Mouse (Mus musculus) gastrocnemius, postnatal 10 days (tissue): ENCODE measurements around the gene Aplf. TPM values are rescaled to one million over a fixed set of nuclear protein-coding genes. Genes with fewer than 3 reads are reported as not detected.
"Not testable (repeated sequence)": the region's sequence is repeated elsewhere in the genome, so short reads cannot be mapped to it uniquely, and the experiment has no call there.

ENCODE experiments used
- DNase-seq: peaks from one replicate; pipeline ENCODE4 v3.0.0; 2021; ENCODE audit warnings: mixed read lengths
- long read RNA-seq, 2 experiments: library from polyadenylated mRNA; stranded (forward); transcript quantifications; one replicate each; pipeline ENCODE4 v2.0.0; 2021
- total RNA-seq, 2 experiments: library from RNA; stranded (reverse); gene quantifications; 2 replicates each; pipeline ENCODE4 v1.2.3; 2021

Gene Aplf
- 1 to 10 TPM; 3.2 to 3.9 TPM for total RNA-seq
- long read RNA-seq, experiment 1, partial matches to known transcripts: 1 of 1 reads
- long read RNA-seq, experiment 1, other reads (novel, unspliced or antisense): 0 of 1 reads
- long read RNA-seq, experiment 2, partial matches to known transcripts: 3 of 4 reads
- long read RNA-seq, experiment 2, other reads (novel, unspliced or antisense): 0 of 4 reads

DNA sequence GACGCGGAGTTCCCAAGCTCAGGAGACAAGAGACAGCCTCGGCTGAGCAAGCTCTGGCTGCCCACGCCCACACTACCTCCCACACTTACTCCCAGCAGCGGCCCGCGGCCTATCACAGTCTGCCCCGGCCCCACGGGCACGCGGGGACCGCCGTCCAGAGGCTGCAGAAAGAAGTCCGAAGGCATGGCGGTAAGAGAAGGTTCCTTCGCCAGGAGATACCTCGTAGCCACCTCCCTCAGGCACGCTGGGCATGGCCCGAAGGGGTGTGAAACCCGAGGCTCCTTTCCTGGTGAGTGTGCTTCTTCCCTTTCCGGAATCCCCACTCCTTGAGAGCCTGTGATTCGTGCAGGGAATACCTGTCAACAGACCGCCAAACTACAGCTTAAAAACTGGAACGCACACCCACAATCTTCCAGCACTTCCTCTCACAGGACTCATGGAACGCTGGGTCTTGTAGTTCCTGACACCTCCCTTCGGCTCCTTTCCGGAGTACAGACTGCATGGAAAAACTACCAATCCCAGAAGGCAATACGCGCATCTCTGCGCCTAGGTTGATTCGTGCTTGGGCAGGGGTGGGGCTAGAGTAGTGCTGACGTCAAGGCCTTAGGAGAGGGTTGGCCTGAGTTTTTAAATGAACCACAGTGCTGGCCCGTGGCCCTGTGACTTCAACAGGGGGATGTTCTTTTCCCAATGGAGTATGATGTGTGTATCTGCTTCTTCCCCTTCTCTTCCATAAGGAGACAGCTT, at the start of gene Aplf:
TSS of gene Aplf (minus strand) at position 423 of the 747 bp plus-strand sequence.
- peak; percentile 74 for DNase-seq

DNA sequence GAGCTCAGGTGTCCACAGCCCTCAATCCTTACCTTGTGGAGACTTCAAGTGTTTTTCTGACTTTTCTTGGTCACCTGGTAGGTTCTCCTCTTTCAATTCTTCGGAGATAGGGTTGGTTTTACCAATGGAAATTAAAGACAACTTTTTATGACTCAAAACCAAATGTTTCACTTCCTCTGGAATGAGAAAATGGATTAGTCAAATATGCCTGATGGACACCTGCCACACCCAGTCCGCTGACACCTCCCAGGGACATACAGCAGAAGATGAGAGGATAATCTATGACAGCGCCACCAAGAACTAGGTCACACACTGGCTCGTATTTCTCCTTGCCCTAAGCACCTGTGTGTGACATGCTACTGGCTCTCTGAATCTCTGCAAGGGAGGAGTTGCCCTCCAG, 42.1 kb upstream of the Aplf start:
- no peak for DNase-seq

- no peak for DNase-seq
Measured at GRCm38 (mm10) chr6:87712311-87712710, 40.3 kb upstream of the Aplf start.

- DNase-seq: no peak
Measured at GRCm38 (mm10) chr6:87706246-87706645, 34.3 kb upstream of the Aplf start.

DNA sequence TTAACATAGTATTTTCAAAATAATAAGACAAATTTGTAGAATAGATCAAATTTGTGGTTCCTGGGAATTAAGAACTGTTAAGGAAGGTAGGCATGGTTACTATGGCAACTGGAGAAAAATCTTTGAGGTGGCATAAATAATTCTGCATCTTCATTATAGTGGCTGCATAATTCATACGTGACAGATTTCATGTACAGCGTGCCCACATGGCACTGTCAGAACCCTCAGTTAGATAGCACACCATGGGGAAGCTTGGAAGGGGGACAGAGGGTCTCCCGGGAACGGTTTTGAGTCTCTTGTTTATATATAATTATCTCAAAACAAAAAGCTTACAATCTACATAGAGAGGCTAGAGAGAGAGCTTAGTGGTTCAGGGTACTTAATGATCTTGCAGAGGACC, 24.6 kb upstream of the Aplf start:
- no peak for DNase-seq

GRCm38 (mm10) chr6:87695947-87696346, 24.0 kb upstream of the Aplf start:
- no peak for DNase-seq

DNA sequence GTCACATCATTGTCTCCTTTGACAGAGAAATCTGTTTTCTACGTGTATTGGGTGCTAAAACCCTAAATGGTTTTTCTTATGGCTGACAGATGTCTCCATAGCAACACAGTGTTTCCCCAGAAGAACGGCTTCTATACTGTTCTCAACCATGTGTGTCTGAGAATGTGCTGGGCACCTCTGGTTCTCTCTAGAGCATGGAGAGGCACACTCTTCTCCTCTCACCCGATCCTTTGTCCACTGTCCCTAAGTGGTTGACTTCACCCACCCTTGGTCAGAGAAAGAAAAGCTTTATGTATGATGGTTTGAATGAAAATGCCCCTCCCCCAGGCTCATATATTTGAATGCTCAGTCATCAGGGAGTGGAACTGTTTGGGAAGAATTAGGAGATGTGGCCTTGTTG, 8.4 kb upstream of the Aplf start:
- DNase-seq: no peak

DNA sequence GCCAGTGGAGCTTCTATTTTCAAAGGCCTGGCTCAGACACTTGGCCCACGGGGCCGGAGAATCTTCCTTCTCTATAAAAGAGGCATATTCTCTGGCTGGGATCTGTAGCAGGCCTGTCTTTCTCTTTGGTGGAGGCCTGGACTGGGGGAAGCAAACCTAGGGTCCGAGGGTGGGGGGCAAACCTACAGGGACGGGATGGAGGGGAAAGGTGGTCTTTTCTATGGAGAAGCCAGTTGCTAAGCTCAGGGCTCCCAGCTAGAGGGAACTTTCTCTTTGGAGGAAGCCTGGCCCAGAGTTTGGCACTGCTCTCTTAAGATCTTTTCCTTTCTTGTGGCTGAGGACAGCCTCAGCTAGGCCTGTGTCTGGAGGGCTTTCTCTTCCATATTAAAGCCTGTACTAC, 668 bp upstream of the Aplf start:
- no peak for DNase-seq

DNA sequence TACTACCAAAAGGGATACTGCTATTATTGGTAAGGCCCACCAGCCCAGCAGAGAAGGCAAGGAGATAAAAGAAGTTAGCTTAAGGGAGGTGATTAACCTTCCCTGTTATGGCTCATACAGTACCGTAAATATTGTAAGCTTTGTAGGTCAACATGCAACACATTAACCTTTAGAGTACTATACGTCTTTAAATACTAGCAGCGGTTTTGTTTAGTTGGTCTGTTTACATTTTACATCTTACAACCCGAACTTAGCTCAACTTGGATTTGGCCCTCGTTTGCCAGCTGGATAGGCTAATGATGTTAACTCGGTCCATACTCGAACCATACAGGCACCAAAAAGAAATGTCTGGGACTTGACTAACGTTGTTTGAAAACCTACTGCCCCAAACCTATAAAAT, 640 bp downstream of the Aplf start:
- no peak for DNase-seq

- DNase-seq: peak; percentile 58
Measured at GRCm38 (mm10) chr6:87669894-87670588, 2.0 kb downstream of the Aplf start.

DNA sequence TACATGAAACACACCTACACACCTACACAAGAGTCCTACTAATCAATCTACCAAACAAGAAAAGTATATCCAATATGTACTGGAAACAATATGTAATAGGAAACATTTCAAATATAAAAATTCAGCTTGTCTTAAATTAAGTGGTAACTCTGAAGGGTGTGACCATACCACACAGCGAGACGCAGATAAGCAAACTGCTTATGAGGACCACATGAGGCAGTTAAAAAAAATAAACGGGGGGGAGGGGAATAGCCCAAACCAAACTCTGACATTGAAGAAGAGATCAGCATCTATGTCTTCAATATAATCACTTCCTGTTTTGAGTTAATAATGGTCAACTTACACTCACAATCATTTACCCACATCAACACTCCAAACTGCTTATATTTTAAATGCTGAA, 3.3 kb downstream of the Aplf start:
- DNase-seq: no peak

- no peak for DNase-seq
Measured at GRCm38 (mm10) chr6:87667804-87668203, 4.2 kb downstream of the Aplf start.

DNA sequence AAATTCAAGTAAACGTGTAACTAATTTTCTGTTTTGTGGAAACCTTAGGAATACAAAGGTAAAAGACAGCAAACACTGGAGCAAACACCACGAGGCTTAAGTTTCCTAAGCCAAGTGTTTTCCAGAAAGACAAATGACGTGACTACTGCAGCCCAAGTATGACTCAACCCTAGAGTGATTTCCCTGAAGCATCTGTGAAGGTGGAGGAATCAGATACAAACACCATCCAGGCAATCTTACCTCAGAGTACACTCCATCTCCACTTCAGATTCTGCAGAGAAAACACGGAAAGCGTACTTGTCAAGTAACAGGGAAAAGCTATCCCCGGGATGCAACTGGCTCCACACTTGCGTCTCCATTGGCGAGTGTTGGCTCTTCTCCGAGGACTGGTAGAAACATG, 8.5 kb downstream of the Aplf start:
- no peak for DNase-seq

DNA sequence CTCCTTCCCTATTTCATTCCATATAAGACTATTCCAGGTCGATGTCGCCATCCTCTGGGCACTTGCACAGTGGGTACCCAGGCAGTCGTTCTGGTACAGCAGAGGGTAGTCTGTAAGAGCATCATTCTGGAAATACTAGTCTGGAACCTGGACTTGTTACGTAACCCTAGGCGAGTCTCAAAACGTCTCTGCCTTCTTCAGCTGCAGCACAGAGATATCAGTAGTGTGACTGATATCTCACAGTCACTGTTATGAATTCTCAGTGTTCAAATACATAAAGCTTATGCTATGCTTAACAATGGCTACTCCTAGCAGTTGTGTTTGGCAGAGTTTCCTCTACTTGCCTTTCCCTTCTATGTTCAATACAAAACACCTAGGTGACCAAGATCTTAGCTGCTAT, 9.8 kb downstream of the Aplf start:
- no peak for DNase-seq

- DNase-seq: no peak
Measured at GRCm38 (mm10) chr6:87661707-87662106, 10.3 kb downstream of the Aplf start.

GRCm38 (mm10) chr6:87658816-87659215, 13.2 kb downstream of the Aplf start:
- DNase-seq: no peak

GRCm38 (mm10) chr6:87653904-87654638, 17.9 kb downstream of the Aplf start:
- peak; percentile 33 for DNase-seq

GRCm38 (mm10) chr6:87653478-87653877, 18.5 kb downstream of the Aplf start:
- DNase-seq: no peak

DNA sequence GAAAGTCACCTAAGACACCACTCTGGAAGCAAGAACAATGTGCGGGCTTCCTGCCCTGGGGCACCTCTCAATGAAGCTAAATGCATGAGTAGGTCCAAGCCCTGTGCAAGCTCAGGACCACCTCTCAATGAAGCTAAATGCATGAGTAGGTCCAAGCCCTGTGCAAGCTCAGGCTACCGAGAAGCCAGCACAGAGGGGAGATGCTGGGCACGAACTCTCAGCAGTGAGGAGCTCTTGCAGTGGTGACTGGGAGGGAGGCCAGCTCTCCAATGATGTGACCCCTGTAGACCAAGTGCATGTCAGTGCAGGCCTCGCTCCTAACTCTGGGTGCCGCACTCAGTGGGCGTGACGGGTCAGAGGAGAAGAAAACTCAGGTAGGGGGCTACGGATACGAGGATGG, 19.3 kb downstream of the Aplf start:
- no peak for DNase-seq

- DNase-seq: no peak
Measured at GRCm38 (mm10) chr6:87651787-87652186, 20.2 kb downstream of the Aplf start.

DNA sequence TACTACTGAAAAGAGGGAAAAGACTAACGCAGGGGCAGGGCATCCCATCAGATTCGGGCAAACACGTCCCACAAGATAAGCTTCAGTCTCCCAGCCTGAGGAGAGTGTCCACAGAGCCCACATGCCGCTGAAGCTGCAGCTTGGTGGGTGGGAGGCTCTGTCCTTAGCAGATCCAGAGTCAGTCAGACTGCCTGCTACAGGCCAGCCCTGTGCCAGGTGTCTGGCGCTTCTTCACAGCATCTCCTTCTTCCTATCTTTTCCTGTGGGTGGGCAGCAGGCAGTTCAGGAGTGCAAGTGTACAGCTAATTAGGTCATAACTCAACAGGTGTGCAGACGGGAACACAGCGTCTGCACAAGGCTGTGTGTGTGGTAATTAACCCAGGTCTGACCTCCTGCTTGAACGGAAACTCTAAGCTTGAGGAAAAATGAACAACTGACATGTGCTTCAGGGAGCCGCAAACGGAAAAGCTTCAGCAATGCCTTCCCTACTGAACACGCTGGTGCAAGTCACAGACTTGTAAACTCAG, 33.8 kb downstream of the Aplf start:
- no peak for DNase-seq

DNA sequence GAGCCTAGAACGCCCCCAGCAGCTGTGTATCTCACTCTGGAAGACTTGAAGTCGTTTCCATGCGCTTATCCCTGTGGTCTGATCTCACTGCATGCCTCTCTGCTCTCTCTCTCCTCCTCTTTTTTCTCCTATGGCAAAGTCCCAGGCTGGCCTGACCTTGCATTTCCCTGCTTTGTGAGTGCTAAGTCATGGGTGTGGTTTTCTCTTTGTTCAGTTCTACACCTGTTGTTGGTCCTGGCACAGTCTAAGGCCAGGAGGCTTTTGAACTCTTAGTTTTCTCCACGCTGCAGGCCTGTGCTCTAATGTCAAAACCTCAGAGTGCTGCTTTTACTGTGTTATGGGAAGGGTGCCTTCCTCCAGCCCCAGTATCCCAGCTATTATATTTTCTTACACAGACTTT, 39.8 kb downstream of the Aplf start:
- no peak for DNase-seq

DNA sequence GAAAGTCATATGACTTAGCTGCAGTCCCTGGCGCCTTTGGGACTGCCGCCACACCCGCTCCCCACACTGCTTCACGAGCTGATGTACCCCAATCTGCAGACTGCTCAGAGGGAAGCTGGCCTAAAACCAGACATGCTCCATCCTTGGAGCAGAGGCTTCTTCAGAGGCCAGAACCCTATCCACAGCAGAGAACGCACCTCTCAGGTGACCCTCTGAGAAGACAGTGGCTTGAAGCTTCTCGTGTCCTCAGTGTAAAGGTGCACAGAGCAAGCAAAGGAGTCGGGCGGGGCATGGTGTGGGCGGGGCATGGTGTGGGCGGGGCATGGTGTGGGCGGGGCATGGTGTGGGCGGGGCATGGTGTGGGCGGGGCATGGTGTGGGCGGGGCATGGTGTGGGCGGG, 43.1 kb downstream of the Aplf start:
- DNase-seq: not testable (repeated sequence)
